ENCODE assay signal across 8 mouse cellular contexts in the genomic region with DNA sequence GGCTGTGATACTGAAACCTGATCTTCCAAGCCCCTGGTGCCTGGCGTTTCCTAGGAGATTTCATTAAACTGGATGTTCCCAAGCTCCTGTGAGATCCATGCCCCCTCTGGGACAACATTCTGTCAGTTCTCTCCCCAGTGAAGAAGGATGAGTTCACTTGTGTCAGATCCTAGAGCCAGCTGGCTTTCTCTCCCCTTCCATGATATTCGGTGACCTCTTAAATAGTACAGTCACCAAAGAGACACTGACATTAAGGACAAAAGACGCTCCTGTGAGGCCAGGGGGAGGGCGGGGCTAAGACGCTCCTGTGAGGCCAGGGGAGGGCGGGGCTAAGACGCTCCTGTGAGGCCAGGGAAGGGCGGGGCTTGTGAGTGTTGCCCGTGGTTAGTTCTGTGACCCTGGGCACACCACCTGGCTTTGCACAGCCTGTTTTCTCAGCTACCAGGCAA. TPM values are rescaled to one million over a fixed set of nuclear protein-coding genes. Genes with fewer than 3 reads are reported as not detected.
DNase-seq lines count a peak whose midpoint lies in the region; ATAC-seq lines count a peak whose summit lies in the region.

No protein-coding gene starts in this region.

- H3K27me3 ChIP-seq in kidney, embryonic 16.5 days (ENCODE audit: insufficient read depth, low read length) = no peaks in the 10 kb centered on the region

- no peaks in the 10 kb centered on the region for H3K9me3 ChIP-seq in kidney, embryonic 16.5 days (ENCODE audit: low read length)

- under 1% methylated on average over 9 of the region's 9 CpGs for WGBS in kidney, embryonic 16.5 days

- H3K9ac ChIP-seq in kidney, embryonic 16.5 days (replicated peaks; ENCODE audit: low read length) = 0 out of 2 replicates have a peak overlapping the region, but pooled peaks have one; percentile 1

- H3K4me1 ChIP-seq in kidney, embryonic 16.5 days (ENCODE audit: insufficient read depth, low read length) = peaks cover 29% of the 10 kb centered on the region

- peak overlapping the region; percentile 10; the same call in 1 of the 2 replicates for H3K4me3 ChIP-seq in kidney, embryonic 16.5 days (ENCODE audit: low read length)

- H3K4me2 ChIP-seq in kidney, embryonic 16.5 days (replicated peaks; ENCODE audit: low read depth, low read length) = peak overlapping the region; percentile 49

- peak; percentile 40 to 56 for DNase-seq in cerebellum, postnatal 14 days
- DNase-seq in adrenal gland, postnatal 36 days = peak; percentile 66 to 80
- peak; percentile 67 to 74 for DNase-seq in lung, postnatal 4 days
- peak; percentile 49 to 55 for DNase-seq in spleen, postnatal 14 days (ENCODE audit: low spot score in 2 of 2)
- no peak for DNase-seq in right cerebral cortex, postnatal 36 days (ENCODE audit: low spot score in 2 of 2)

- no peaks in the 10 kb centered on the region for H3K36me3 ChIP-seq in kidney, embryonic 16.5 days (ENCODE audit: insufficient read depth, low read length)

- ATAC-seq in cerebellum, adult (ENCODE audit: insufficient number of reproducible peaks, low FRiP score, low TSS enrichment) = no peak
- ATAC-seq in granulocyte monocyte progenitor cell, adult 5-6 weeks (replicated peaks; ENCODE audit: poor library complexity, severe bottlenecking) = peak; percentile 89
- ATAC-seq in kidney, embryonic 16.5 days (ENCODE audit: low FRiP score, low TSS enrichment) = peak; percentile 52; the same call in 1 of the 2 replicates

- no peak overlapping the region for H3K27ac ChIP-seq in kidney, embryonic 16.5 days (ENCODE audit: low read length)

RNA-seq across cellular contexts. Expression of gene Dupd1, which starts 31.7 kb away (rescaled TPM):
- 1 to 10 TPM in 1 of 2 experiments, under 1 TPM in 1; 0.23 to 1.2 TPM for total RNA-seq in adrenal gland, postnatal 36 days (2021)
- total RNA-seq in granulocyte monocyte progenitor cell, adult 5-6 weeks (2014; fragmentation: Nextera tagmentation) = not detected in 2 replicates
- not detected in 2 replicates for total RNA-seq in granulocyte monocyte progenitor cell, adult 5-6 weeks (2017)
- 0.22 TPM in 1 of 2 replicates, not detected in the other for polyA plus RNA-seq in kidney, embryonic 16.5 days (2015; fragmentation: Nextera tagmentation; extraction: Ambion mirVana)

Comparison
In these comparisons a context has a peak if more than half of its experiments do, and no peak if none do; other contexts are left out.
1. DNase-seq: peak in cerebellum, postnatal 14 days (2 of 2), adrenal gland, postnatal 36 days (2 of 2), lung, postnatal 4 days (2 of 2) and spleen, postnatal 14 days (2 of 2); none in right cerebral cortex, postnatal 36 days (0 of 2).